Mouse (Mus musculus): ENCODE measurements around the gene Zfp518a.

- TF ChIP-seq CTCF (IDR thresholded peaks at IDR 0.05; ENCODE audit: low read depth, low read length) (no peak), POLR2A (IDR thresholded peaks at IDR 0.05; ENCODE audit: extremely low read depth, insufficient read depth, low read length) (no peak)
Measured at GRCm38 (mm10) chr19:40894071-40894506, 416 bp upstream of the Zfp518a start.
